Mouse (Mus musculus) embryonic stem cell, embryonic (primary cell): Measurements from ENCODE around the gene Gm45808.

Experiments used
- CTCF ChIA-PET, 4 experiments: fragments of 300-600 bp in 2 of 4; fragments of 350-600 bp in 2 of 4; sonication (Branson Sonifier 250); formaldehyde crosslinking; loops; one replicate each; lab custom pipeline; 2022; ENCODE audit warnings: inconsistent platforms in 2 of 4; lab: Charles Lee
- POLR2A ChIA-PET, 4 experiments: fragments of 300-600 bp in 2 of 4; fragments of 350-600 bp in 2 of 4; sonication (Branson Sonifier 250); formaldehyde crosslinking; loops; one replicate each; lab custom pipeline; 2022; ENCODE audit warnings: antibody characterized with exemption in 4 of 4, inconsistent platforms in 1 of 4; lab: Charles Lee

The Gm45808 gene

GRCm38 (mm10) chr7:45435038-45435437 is 51.6 kb downstream of the Gm45808 start:
- ChIA-PET POLR2A (interaction anchor here (0.6 to 10.2 kb wide), 90 partner anchors 9 to 418 kb away, joined by 3 to 114 read pairs (median 5); partner anchors contain the start of genes Snrnp70 (in 4 of the 4), Ftl1 (in 3 of the 4), Lhb (in 3 of the 4) and Ntf5 (in 3 of the 4)), CTCF (interaction anchor here (0.5 to 5.1 kb wide), 78 partner anchors 9 to 811 kb away, joined by 3 to 53 read pairs (median 4); partner anchors contain the start of genes Aldh16a1 (in 2 of the 4), Kcna7 (in 2 of the 4), Akt1s1 (in 1 of the 4) and Car11 (in 1 of the 4))

GRCm38 (mm10) chr7:45434203-45435015 is 52.2 kb downstream of the Gm45808 start, which contains the start of gene Gys1:
Gene Gys1, plus strand, starts transcription at chr7:45434844.
- ChIA-PET POLR2A (interaction anchor here (0.5 to 10.2 kb wide), 111 partner anchors 8 to 533 kb away, joined by 3 to 114 read pairs (median 5); partner anchors contain the start of genes Ftl1 (in 3 of the 4), Lhb (in 3 of the 4), Ntf5 (in 3 of the 4) and Snrnp70 (in 3 of the 4)), CTCF (interaction anchor here (0.5 to 5.1 kb wide), 100 partner anchors 9 to 811 kb away, joined by 3 to 53 read pairs (median 4); partner anchors contain the start of genes Aldh16a1 (in 2 of the 4), Kcna7 (in 2 of the 4), Akt1s1 (in 1 of the 4) and Bax (in 1 of the 4))

GRCm38 (mm10) chr7:45433835-45434202 is 52.8 kb downstream of the Gm45808 start:
- ChIA-PET CTCF (interaction anchor here (0.6 to 5.1 kb wide), 69 partner anchors 9 to 596 kb away, joined by 3 to 53 read pairs (median 4); partner anchors contain the start of genes Kcna7 (in 2 of the 4), Akt1s1 (in 1 of the 4), Aldh16a1 (in 1 of the 4) and Bax (in 1 of the 4)), POLR2A (interaction anchor here (0.6 to 10.2 kb wide), 79 partner anchors 8 to 449 kb away, joined by 3 to 114 read pairs (median 5); partner anchors contain the start of genes Ftl1 (in 3 of the 4), Lhb (in 3 of the 4), Ntf5 (in 3 of the 4) and Sphk2 (in 3 of the 4))

- CTCF ChIA-PET, result interaction anchor here in 1 of 4 experiments (0.7 kb wide), 1 partner anchor 217 kb away, joined by 5 read pairs; no protein-coding TSS in a partner anchor
- POLR2A ChIA-PET, result interaction anchor here in 3 of 4 experiments (0.6 to 2.0 kb wide), 9 partner anchors 8 to 295 kb away, joined by 3 to 5 read pairs (median 4); partner anchors contain the start of genes Ntf5 (in 2 of the 3), Ftl1 (in 1 of the 3) and Gys1 (in 1 of the 3)
Measured at GRCm38 (mm10) chr7:45426556-45426955, 60.1 kb downstream of the Gm45808 start.

GRCm38 (mm10) chr7:45421194-45421593 is 65.4 kb downstream of the Gm45808 start:
- CTCF ChIA-PET, result interaction anchor here in 3 of 4 experiments (0.6 to 6.0 kb wide), 8 partner anchors 11 to 144 kb away, joined by 3 to 39 read pairs (median 6); partner anchors contain the start of genes Gys1 (in 2 of the 3) and Kcna7 (in 2 of the 3)

GRCm38 (mm10) chr7:45420615-45420919 is 66.0 kb downstream of the Gm45808 start, which contains the start of gene Lhb:
Gene Lhb, plus strand, starts transcription at chr7:45420820.
- POLR2A ChIA-PET, result interaction anchor here (0.5 to 8.4 kb wide), 39 partner anchors 10 to 636 kb away, joined by 3 to 114 read pairs (median 4); partner anchors contain the start of genes Gys1 (in 3 of the 4), Ftl1 (in 2 of the 4), Kcna7 (in 2 of the 4) and Plekha4 (in 2 of the 4)
- CTCF ChIA-PET, result interaction anchor here (0.6 to 6.0 kb wide), 11 partner anchors 14 to 144 kb away, joined by 3 to 39 read pairs (median 5); partner anchors contain the start of genes Kcna7 (in 2 of the 4), Gys1 (in 1 of the 4) and Ruvbl2 (in 1 of the 4)

More at GRCm38 (mm10) chr7:45421194-45421593, 65.4 kb downstream of the Gm45808 start:
- POLR2A ChIA-PET, result interaction anchor here (0.5 to 8.4 kb wide), 26 partner anchors 9 to 615 kb away, joined by 3 to 114 read pairs (median 6); partner anchors contain the start of genes Ftl1 (in 2 of the 4), Gys1 (in 2 of the 4), Kcna7 (in 2 of the 4) and Ruvbl2 (in 2 of the 4)

- ChIA-PET CTCF (interaction anchor here (0.5 to 6.0 kb wide), 13 partner anchors 14 to 325 kb away, joined by 3 to 39 read pairs (median 3); partner anchors contain the start of genes Kcna7 (in 2 of the 4), Gys1 (in 1 of the 4) and Ruvbl2 (in 1 of the 4)), POLR2A (interaction anchor here (0.5 to 8.4 kb wide), 46 partner anchors 11 to 636 kb away, joined by 3 to 114 read pairs (median 4); partner anchors contain the start of genes Gys1 (in 3 of the 4), Kcna7 (in 3 of the 4), Ccdc155 (in 2 of the 4) and Ftl1 (in 2 of the 4))
Measured at GRCm38 (mm10) chr7:45419859-45420614, 66.6 kb downstream of the Gm45808 start.

GRCm38 (mm10) chr7:45417962-45418492 is 68.6 kb downstream of the Gm45808 start:
- CTCF ChIA-PET, result interaction anchor here in 3 of 4 experiments (0.6 to 6.0 kb wide), 9 partner anchors 13 to 155 kb away, joined by 3 to 39 read pairs (median 6); partner anchors contain the start of genes Gys1 (in 2 of the 3) and Kcna7 (in 1 of the 3)
- POLR2A ChIA-PET, result interaction anchor here (0.7 to 8.4 kb wide), 25 partner anchors 9 to 454 kb away, joined by 3 to 114 read pairs (median 4); partner anchors contain the start of genes Gys1 (in 3 of the 4), Snrnp70 (in 2 of the 4), Ftl1 (in 1 of the 4) and Kcna7 (in 1 of the 4)
